1 mouse cellular context compared by ENCODE assay signal in genomic region chr9:66617812-66618211, GRCm38 (mm10).
TF ChIP-seq lines count a peak whose summit lies in the region.

No protein-coding gene starts in this region.

TF ChIP-seq in MEL, 35 proteins besides CTCF, POLR2A, EP300 and RAD21:
- TF ChIP-seq MAFK (IDR thresholded peaks at IDR 0.05; ENCODE audit: borderline replicate concordance, low read depth, low read length) = no peak
- no peak for TF ChIP-seq ETS1 (IDR thresholded peaks at IDR 0.05; ENCODE audit: low read depth, low read length)
- no peak for TF ChIP-seq MEF2A (IDR thresholded peaks at IDR 0.05; ENCODE audit: extremely low read depth, insufficient replicate concordance, low read depth, low read length, poor library complexity, severe bottlenecking)
- TF ChIP-seq ZC3H11A (IDR thresholded peaks at IDR 0.05; ENCODE audit: low read depth, low read length) = no peak
- TF ChIP-seq SIN3A (IDR thresholded peaks at IDR 0.05; ENCODE audit: low read length) = no peak
- no peak for TF ChIP-seq ELF1 (IDR thresholded peaks at IDR 0.05; ENCODE audit: low read depth, low read length)
- no peak for TF ChIP-seq E2F4 (IDR thresholded peaks at IDR 0.05; ENCODE audit: borderline replicate concordance, low read depth, low read length)
- TF ChIP-seq CHD2 (IDR thresholded peaks at IDR 0.05; ENCODE audit: low read length) = no peak
- TF ChIP-seq MYC (IDR thresholded peaks at IDR 0.05; ENCODE audit: low read depth, low read length) = no peak
- TF ChIP-seq ZNF384 (IDR thresholded peaks at IDR 0.05; ENCODE audit: low read depth, low read length) = no peak
- no peak for TF ChIP-seq USF2 (IDR thresholded peaks at IDR 0.05; ENCODE audit: borderline replicate concordance in 1 of 2, insufficient read depth in 1 of 2, low read depth in 1 of 2, low read length in 2 of 2)
- TF ChIP-seq TCF12 (IDR thresholded peaks at IDR 0.05; ENCODE audit: low read depth, low read length) = no peak
- no peak for TF ChIP-seq USF1 (IDR thresholded peaks at IDR 0.05; ENCODE audit: low read depth, low read length)
- TF ChIP-seq CHD1 (IDR thresholded peaks at IDR 0.05; ENCODE audit: low read depth, low read length) = no peak
- no peak for TF ChIP-seq JUND (IDR thresholded peaks at IDR 0.05; ENCODE audit: low read depth, low read length)
